Mouse (Mus musculus) bone marrow macrophage, adult 2 months (primary cell): ENCODE data around the gene Rpp25. TPM values are rescaled to one million over a fixed set of nuclear protein-coding genes. Genes with fewer than 3 reads are reported as not detected.

ENCODE experiments used
- H3K27ac ChIP-seq: 2 replicates; pipeline ENCODE4 v1.5.1; 2012; ENCODE audit warnings: low read depth, low read length; ENCODE audit not compliant: insufficient read depth
- H3K4me1 ChIP-seq: 2 replicates; pipeline ENCODE4 v1.6.1; 2012; ENCODE audit warnings: low read length; ENCODE audit not compliant: control insufficient read depth, insufficient read depth
- H3K4me3 ChIP-seq: 2 replicates; pipeline ENCODE4 v1.5.1; 2012; ENCODE audit warnings: mild to moderate bottlenecking, low read length, moderate library complexity; ENCODE audit not compliant: insufficient read depth
- CTCF ChIP-seq: IDR thresholded peaks from 2 replicates; pipeline ENCODE4 v1.5.1; 2012; ENCODE audit warnings: low read depth, mild to moderate bottlenecking, low read length, moderate library complexity
- POLR2A ChIP-seq: IDR thresholded peaks from 2 replicates; pipeline ENCODE4 v1.6.1; 2012; ENCODE audit warnings: mild to moderate bottlenecking, low read depth, low read length, borderline replicate concordance
- polyA plus RNA-seq: library from polyadenylated mRNA; stranded (reverse); fragments of >200 nt; gene quantifications from 2 replicates; pipeline ENCODE4 v1.2.4, GENCODE M21; 2012; ENCODE audit not compliant: missing spikeins, insufficient read depth, insufficient read length

Rpp25 gene
- not detected in 2 replicates for polyA plus RNA-seq

- Histone ChIP-seq H3K4me1 (no peaks in the 10 kb centered on the region), H3K27ac (no peak within 1 kb of the TSS), H3K4me3 (peak within 1 kb of the TSS; percentile 56)
- no peak for TF ChIP-seq POLR2A
- TF ChIP-seq CTCF, result no peak
Measured at GRCm38 (mm10) chr9:57503622-57504380, at the start of gene Rpp25. Rpp25 (plus strand) TSS chr9:57504026.

DNA sequence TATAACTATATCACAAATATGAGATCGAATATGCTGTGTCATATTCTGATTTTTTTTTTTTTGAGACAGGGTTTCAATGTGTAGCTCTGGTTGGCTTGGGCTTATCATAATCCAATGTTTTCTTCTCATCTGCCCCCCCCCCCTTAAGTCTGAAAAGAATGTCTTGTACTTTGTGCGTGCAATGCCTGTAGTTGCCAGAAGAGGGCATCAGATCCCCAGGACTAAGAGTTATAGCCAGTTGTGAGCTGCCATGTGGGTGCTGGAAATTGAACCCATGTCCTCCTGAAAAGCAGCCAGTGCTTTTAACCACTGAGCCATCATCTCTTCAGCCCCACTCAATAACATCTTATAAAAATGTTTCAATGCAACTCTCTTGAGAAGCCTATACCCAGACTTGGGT, 44.1 kb upstream of the Rpp25 start:
- TF ChIP-seq CTCF, result peak; percentile 39; the same call in 1 of the 2 replicates
- no peak for TF ChIP-seq POLR2A
- Histone ChIP-seq H3K4me1 (no peaks in the 10 kb centered on the region), H3K27ac (no peak overlapping the region), H3K4me3 (no peak overlapping the region)

GRCm38 (mm10) chr9:57462866-57463265, 41.0 kb upstream of the Rpp25 start:
- no peak overlapping the region for H3K4me3 ChIP-seq
- TF ChIP-seq POLR2A, result no peak
- no peak for TF ChIP-seq CTCF
- H3K4me1 ChIP-seq, result peaks cover 17% of the 10 kb centered on the region
- H3K27ac ChIP-seq, result no peak overlapping the region

DNA sequence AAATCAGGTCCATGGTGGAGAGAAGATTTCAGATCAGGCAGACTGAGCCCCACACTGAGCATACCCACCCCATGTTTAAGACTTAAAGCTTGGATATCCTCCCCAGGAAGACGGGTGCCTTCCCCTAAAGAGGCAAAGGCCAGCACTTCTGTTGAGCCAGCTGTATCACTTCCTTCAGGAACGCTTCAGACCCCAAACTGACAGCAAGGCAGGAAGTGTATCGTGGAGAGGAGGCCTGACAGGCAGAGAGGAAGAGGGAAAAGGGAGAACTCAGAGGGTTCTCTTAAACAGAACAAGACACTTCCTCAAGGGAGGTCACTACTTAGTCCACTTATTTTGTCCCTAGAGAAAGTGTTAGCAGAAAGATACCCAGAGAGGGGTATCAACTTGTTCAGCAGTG, 37.7 kb upstream of the Rpp25 start:
- peaks cover 17% of the 10 kb centered on the region for H3K4me1 ChIP-seq
- H3K27ac ChIP-seq, result peak overlapping the region; percentile 77
- TF ChIP-seq POLR2A (no peak), CTCF (no peak)
- peak overlapping the region; percentile 87 for H3K4me3 ChIP-seq

DNA sequence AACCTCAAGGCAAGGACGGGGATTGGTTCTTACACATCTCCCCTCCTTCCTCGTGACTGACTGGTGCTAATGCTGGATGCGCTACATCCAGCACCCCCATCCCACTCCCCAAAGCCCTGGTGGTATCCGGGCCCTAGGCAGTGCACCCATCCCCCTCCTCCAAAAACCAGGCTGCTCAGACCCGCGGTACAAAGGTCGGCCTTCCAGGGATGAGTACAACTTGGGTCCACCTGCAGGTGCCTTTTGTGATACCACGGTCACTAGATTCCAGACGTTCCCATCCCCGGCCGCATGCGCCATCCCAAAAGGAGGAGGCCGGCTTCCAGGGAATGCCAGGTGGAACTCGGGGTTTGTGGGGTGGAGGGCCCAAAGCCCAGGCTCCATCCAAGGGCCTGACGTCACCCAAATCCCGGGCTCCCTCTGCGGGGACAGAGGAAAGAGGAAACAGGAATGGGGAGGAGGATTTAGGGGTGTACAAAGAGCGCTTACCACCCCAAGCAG, 36.5 kb upstream of the Rpp25 start:
- Histone ChIP-seq H3K27ac (peak overlapping the region; percentile 77), H3K4me3 (peak overlapping the region; percentile 87), H3K4me1 (peaks cover 17% of the 10 kb centered on the region)
- TF ChIP-seq POLR2A (no peak), CTCF (no peak)

DNA sequence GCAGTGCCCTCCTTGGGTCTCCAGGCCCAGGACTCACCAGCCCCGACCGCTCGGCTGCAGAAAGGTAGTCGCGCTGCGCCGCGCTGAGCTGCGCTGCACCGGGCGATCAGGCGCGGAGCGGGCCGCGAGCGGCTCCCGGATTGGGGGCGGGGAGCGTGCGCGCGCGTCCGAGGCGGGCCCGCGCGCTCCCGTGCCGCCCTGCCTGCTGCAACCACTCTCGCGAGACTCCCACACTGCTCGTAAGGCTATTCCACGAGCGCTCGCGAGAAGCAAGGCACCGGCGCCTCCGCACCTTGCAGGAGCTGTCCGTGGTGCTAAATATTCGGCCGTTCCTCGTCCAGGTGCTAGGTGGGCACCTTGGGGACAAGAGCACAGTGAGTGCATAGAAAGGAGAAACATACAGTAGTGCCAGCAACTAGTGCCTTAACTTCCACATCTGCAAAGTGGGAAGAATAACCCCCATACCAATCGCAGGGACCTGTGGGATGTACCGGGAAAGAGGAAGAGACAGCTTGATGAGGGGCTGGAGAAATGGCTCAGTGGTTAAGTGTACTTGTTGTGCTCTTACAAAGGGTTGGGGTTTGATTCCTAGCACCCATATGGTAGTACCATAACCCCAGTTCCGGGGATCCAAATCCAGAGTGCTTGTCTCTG, 35.8 kb upstream of the Rpp25 start, which contains the start of gene Scamp5:
Scamp5 (minus strand) TSS at position 165 of the 654 bp plus-strand sequence.
- H3K4me1 ChIP-seq, result peaks cover 20% of the 10 kb centered on the region
- H3K4me3 ChIP-seq, result peak within 1 kb of the TSS; percentile 87
- no peak for TF ChIP-seq POLR2A
- no peak for TF ChIP-seq CTCF
- peak within 1 kb of the TSS; percentile 77 for H3K27ac ChIP-seq

GRCm38 (mm10) chr9:57468914-57469313, 34.9 kb upstream of the Rpp25 start:
- Histone ChIP-seq H3K4me3 (no peak overlapping the region), H3K27ac (no peak overlapping the region), H3K4me1 (peaks cover 24% of the 10 kb centered on the region)
- TF ChIP-seq POLR2A (no peak), CTCF (no peak)

GRCm38 (mm10) chr9:57485774-57486173, 18.1 kb upstream of the Rpp25 start:
- no peak for TF ChIP-seq POLR2A
- TF ChIP-seq CTCF, result peak; percentile 35; the same call in 1 of the 2 replicates
- no peaks in the 10 kb centered on the region for H3K4me1 ChIP-seq
- no peak overlapping the region for H3K27ac ChIP-seq
- no peak overlapping the region for H3K4me3 ChIP-seq

DNA sequence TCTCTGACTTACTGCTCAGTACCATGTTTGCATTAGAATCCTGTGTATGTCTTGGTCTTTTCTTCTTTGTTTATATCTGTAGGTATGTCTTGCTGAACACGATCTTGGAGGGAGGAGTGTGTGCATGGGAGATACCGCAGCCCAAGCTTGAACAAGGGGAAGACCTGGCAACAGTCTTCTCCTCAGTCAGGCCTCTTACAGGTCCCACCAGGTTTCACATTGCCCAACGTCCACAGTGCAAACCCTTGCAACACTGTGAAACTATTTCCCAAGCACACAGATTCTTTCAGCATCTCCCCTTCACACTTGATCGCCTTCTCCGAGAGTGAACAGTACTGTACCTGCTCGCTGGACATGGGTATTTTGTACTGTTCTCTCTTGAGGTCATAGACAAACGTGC, 16.0 kb upstream of the Rpp25 start:
- H3K4me3 ChIP-seq, result no peak overlapping the region
- no peak overlapping the region for H3K27ac ChIP-seq
- TF ChIP-seq CTCF, result no peak
- no peak for TF ChIP-seq POLR2A
- H3K4me1 ChIP-seq, result no peaks in the 10 kb centered on the region

- H3K27ac ChIP-seq, result no peak overlapping the region
- TF ChIP-seq CTCF (no peak), POLR2A (no peak)
- H3K4me3 ChIP-seq, result no peak overlapping the region
- no peaks in the 10 kb centered on the region for H3K4me1 ChIP-seq
Measured at GRCm38 (mm10) chr9:57493532-57493931, 10.3 kb upstream of the Rpp25 start.
